Mouse (Mus musculus) liver, embryonic 18 days (tissue): ENCODE measurements around the gene Gm3055. TPM values are rescaled to one million over a fixed set of nuclear protein-coding genes. Genes with fewer than 3 reads are reported as not detected.

ENCODE experiments used
- polyA plus RNA-seq: library from polyadenylated mRNA; depleted of rRNA; stranded (reverse); fragments of >200 nt; gene quantifications from 2 replicates; pipeline ENCODE4 v1.2.3, GENCODE M21; 2012; rRNA removed

Gene Gm3055
- 0.57 and 0.64 TPM in 2 replicates for polyA plus RNA-seq

GRCm38 (mm10) chr10:81770506-81771403 lies at the start of gene Gm3055:
Gm3055 (minus strand) TSS chr10:81771161.

DNA sequence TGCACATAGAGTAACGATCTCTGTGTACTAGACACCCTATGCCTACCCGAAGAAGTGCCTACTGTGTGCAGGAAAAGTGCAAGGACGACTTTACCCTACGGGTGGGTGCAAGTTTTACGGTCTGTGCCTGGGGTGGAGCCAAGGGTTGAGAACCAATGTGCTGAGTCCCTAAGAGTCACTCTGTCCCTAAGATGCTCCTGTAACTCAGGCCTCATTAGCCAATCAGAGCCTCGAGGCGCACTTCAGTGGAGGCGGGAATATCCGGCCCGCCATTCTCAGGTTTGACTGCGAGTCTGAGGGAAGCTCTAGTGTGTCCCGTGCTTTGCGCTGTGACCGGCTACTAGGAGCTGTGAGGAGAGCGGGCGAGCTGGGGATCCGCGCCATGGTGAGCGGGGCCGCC lies 40.9 kb upstream of the Gm3055 start, which contains the start of gene Gm4767:
Gene Gm4767, plus strand, starts transcription at position 288 of the 400 bp plus-strand sequence.

DNA sequence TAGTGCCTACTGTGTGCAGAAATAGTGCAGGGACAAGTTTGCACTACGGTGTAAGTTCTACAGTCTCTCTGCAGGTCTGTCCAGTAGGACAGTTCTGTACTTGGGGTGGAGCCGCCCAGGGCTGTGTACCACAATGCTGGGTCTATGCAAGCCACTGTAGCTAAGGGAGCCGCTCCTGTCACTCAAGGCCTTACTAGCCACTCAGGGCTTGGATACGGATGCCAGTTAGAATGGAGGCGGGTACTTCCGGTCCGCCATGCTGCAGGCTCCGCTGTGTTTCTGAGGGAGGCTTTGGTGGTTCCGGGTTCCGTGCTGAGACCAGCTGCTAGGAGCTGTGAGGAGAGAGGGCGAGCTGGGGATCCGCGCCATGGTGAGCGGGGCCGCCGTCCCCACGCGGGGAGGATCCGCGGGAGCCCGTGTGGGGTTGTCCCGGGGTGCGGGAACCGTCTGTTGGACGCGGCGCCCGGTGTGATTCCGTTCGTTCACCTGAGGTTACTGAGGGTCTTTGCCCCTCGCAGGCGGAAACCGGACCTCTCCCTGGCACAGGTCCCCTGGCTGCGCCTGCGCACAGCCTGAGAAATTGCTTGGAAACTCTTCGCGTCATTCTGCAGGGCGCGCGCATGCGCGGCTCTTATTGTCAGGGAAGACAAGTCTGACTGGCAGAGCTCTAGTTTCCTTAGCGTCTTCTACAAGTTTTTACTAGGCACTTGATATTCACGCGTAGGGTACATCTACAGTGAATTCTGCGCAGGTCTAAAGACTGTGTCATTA lies 66.2 kb downstream of the Gm3055 start, which contains the start of gene Zfp433:
Gene Zfp433, plus strand, starts transcription at position 295 of the 771 bp plus-strand sequence.

Other genes with a start within 250 kb of the Gm3055 start
- gene Gna15, start 246.9 kb downstream of the Gm3055 start, polyA plus RNA-seq = 4.0 and 4.2 TPM in 2 replicates
- gene Gna11, start 226.0 kb downstream of the Gm3055 start, polyA plus RNA-seq = 20.3 and 23.1 TPM in 2 replicates
- gene Aes, start 211.7 kb downstream of the Gm3055 start, polyA plus RNA-seq = 179 and 189 TPM in 2 replicates
- 5.9 and 6.8 TPM in 2 replicates for gene Tle2, start 196.6 kb downstream of the Gm3055 start, polyA plus RNA-seq
- 4.9 and 5.2 TPM in 2 replicates for gene Tle6, start 170.1 kb downstream of the Gm3055 start, polyA plus RNA-seq
- 1.5 and 2.0 TPM in 2 replicates for gene BC025920, start 164.9 kb downstream of the Gm3055 start, polyA plus RNA-seq
- gene Sirt6, start 143.4 kb downstream of the Gm3055 start, polyA plus RNA-seq = 7.5 and 8.7 TPM in 2 replicates
- gene Ankrd24, start 142.6 kb downstream of the Gm3055 start, polyA plus RNA-seq = 10.1 and 10.8 TPM in 2 replicates
- gene Gm10778, start 122.1 kb downstream of the Gm3055 start, polyA plus RNA-seq = 0.63 and 0.76 TPM in 2 replicates
- 1.3 and 1.5 TPM in 2 replicates for gene Zfp433, start 66.3 kb downstream of the Gm3055 start, polyA plus RNA-seq
- gene Gm4767, start 41.0 kb upstream of the Gm3055 start, polyA plus RNA-seq = 0.12 and 0.18 TPM in 2 replicates
- 0.79 and 1.2 TPM in 2 replicates for gene Gm32687, start 92.8 kb upstream of the Gm3055 start, polyA plus RNA-seq
- 0.16 and 0.19 TPM in 2 replicates for gene Zfp781, start 159.3 kb upstream of the Gm3055 start, polyA plus RNA-seq